Mouse (Mus musculus): ENCODE results near the gene Gm20807. TPM values are rescaled to one million over a fixed set of nuclear protein-coding genes. Genes with fewer than 3 reads are reported as not detected.
"Not testable (repeated sequence)": the region's sequence is repeated elsewhere in the genome, so short reads cannot be mapped to it uniquely, and the experiment has no call there.

Gm20807 gene
- not detected in 2 replicates for polyA plus RNA-seq (2014; fragmentation: Nextera tagmentation; extraction: Ambion mirVana)

GRCm38 (mm10) chrY:13042591-13042990 is at the start of gene Gm20807:
Gene Gm20807 (plus strand): TSS chrY:13042891.
- not testable (repeated sequence) for H3K9me3 ChIP-seq (replicated peaks; ENCODE audit: control insufficient read depth, low read length); H3K27me3 ChIP-seq (replicated peaks; ENCODE audit: control insufficient read depth, insufficient read depth, low read length)

More at GRCm38 (mm10) chrY:13042591-13042990, at the start of gene Gm20807:
- not testable (repeated sequence) for H3K4me2 ChIP-seq (ENCODE audit: low read length); H3K9ac ChIP-seq (ENCODE audit: low read length); ATAC-seq; H3K4me3 ChIP-seq (ENCODE audit: low read depth, low read length); H3K36me3 ChIP-seq (ENCODE audit: control insufficient read depth, insufficient read depth, low read length); H3K4me1 ChIP-seq (ENCODE audit: control insufficient read depth, insufficient read depth, low read length); DNase-seq (ENCODE audit: low spot score); H3K27ac ChIP-seq (ENCODE audit: low read depth, low read length)

Other genes starting within 250 kb of the Gm20807 start
- not detected in 2 replicates for gene Gm21891, start 90.6 kb downstream of the Gm20807 start, polyA plus RNA-seq (2014; fragmentation: Nextera tagmentation; extraction: Ambion mirVana)
- not detected in 2 replicates for gene Gm21425, start 119.1 kb downstream of the Gm20807 start, polyA plus RNA-seq (2014; fragmentation: Nextera tagmentation; extraction: Ambion mirVana)
- not detected in 2 replicates for gene Gm21828, start 181.0 kb downstream of the Gm20807 start, polyA plus RNA-seq (2014; fragmentation: Nextera tagmentation; extraction: Ambion mirVana)
- not detected in 2 replicates for gene Gm21440, start 209.5 kb downstream of the Gm20807 start, polyA plus RNA-seq (2014; fragmentation: Nextera tagmentation; extraction: Ambion mirVana)
- not detected in 2 replicates for gene Gm21454, start 209.6 kb downstream of the Gm20807 start, polyA plus RNA-seq (2014; fragmentation: Nextera tagmentation; extraction: Ambion mirVana)

Data from forebrain, embryonic 14.5 days (tissue).